Comparison of ENCODE assay signal across 8 mouse cellular contexts in the genomic region with DNA sequence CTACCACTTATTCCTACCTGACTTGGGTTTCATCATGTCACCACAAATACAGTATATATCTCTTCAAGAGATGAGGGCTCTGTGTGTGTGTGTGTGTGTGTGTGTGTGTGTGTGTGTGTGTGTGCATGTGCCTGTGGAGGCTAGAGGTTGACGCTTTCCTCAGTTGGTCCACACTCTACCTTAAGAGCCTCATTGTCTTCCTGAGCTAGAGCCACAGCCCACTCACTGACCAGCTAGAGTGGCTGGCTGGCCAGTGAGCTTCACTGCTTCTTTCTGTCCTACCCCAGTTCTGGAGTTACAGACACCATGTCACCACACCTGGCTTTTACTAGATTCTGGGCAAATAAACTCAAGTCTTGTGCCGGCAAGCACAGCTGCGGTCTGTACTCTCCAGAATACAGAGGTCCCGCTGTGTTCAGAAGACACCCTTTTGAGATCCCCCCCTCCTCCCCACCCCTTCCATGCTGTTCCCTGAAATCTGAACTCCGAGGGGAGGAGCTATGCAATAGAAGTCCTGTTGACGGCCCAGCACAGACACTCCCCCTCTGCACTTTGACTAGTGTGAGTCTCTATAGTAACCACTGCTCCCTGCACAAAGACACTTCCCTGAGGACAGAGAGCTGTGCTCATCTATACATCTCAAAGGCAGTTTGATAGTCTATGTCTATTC. TPM values are rescaled to one million over a fixed set of nuclear protein-coding genes. Genes with fewer than 3 reads are reported as not detected.
A peak's percentile ranks its signal among the peaks of the same experiment; 100 is the strongest.
DNase-seq lines count a peak whose midpoint lies in the region; ATAC-seq and TF ChIP-seq lines count a peak whose summit lies in the region.

No protein-coding gene starts in this region.

- ATAC-seq in midbrain, embryonic 14.5 days (ENCODE audit: low FRiP score, low TSS enrichment): peak; percentile 76

- H3K27ac ChIP-seq in midbrain, embryonic 14.5 days (replicated peaks; ENCODE audit: low read depth, low read length): no peak overlapping the region
- no peak overlapping the region for H3K27ac ChIP-seq in layer of hippocampus, adult 2 months

- no peaks in the 10 kb centered on the region for H3K36me3 ChIP-seq in midbrain, embryonic 14.5 days (ENCODE audit: control insufficient read depth, insufficient read depth, low read length)

- DNase-seq in WW6 (ENCODE audit: low read depth, low spot score): peak; percentile 36
- peak; percentile 80 for DNase-seq in embryo, embryonic 9.5 days (ENCODE audit: extremely low spot score)
- peak; percentile 12 to 23 for DNase-seq in heart, postnatal 14 days
- DNase-seq in kidney, postnatal 4 days: peak; percentile 34 to 67
- peak; percentile 72 for DNase-seq in midbrain, embryonic 14.5 days
- no peak for DNase-seq in layer of hippocampus, adult 9-11 months
- no peak for DNase-seq in layer of hippocampus, adult 2 months (ENCODE audit: low spot score in 2 of 2)
- no peak for DNase-seq in frontal cortex, adult 2 months (ENCODE audit: extremely low spot score in 1 of 2, low spot score in 1 of 2)

- H3K4me1 ChIP-seq in midbrain, embryonic 14.5 days (ENCODE audit: control insufficient read depth, insufficient read depth, low read length): peaks cover 6% of the 10 kb centered on the region; the same call in 1 of the 2 replicates

- intact Hi-C loops in heart, postnatal 14 days (cut with DNase I): no loop called here

- no peak overlapping the region for H3K4me3 ChIP-seq in midbrain, embryonic 14.5 days (replicated peaks; ENCODE audit: low read depth, low read length)
- no peak overlapping the region for H3K4me3 ChIP-seq in layer of hippocampus, adult 2 months

- no peaks in the 10 kb centered on the region for H3K9me3 ChIP-seq in midbrain, embryonic 14.5 days (ENCODE audit: control insufficient read depth, low read length)

- no peak for TF ChIP-seq CTCF in layer of hippocampus, adult 2 months (conservative IDR thresholded peaks at IDR 0.05)

- peak overlapping the region; percentile 40 for H3K4me2 ChIP-seq in midbrain, embryonic 14.5 days (ENCODE audit: low read length)

- no peak overlapping the region for H3K9ac ChIP-seq in midbrain, embryonic 14.5 days (replicated peaks; ENCODE audit: low read length)

- WGBS in midbrain, embryonic 14.5 days: under 1% methylated on average over 6 of the region's 6 CpGs

- H3K27me3 ChIP-seq in midbrain, embryonic 14.5 days (ENCODE audit: control insufficient read depth, insufficient read depth, low read length): no peaks in the 10 kb centered on the region

RNA-seq across cellular contexts. Expression of a gene that starts 39.0 kb away (rescaled TPM):
- total RNA-seq in heart, postnatal 14 days (2021): 10 to 100 TPM; 20.1 to 20.7 TPM
- 10.4 and 11.1 TPM in 2 replicates for polyA plus RNA-seq in midbrain, embryonic 14.5 days (2014; fragmentation: Nextera tagmentation; extraction: Ambion mirVana)
- total RNA-seq in layer of hippocampus, adult 2 months (2021): 10 to 100 TPM; 49.6 to 51.9 TPM
- polyA plus RNA-seq in frontal cortex, adult 2 months (2012; rRNA removed): 38.6 and 41.4 TPM in 2 replicates

Comparison
In these comparisons a context has a peak if more than half of its experiments do, and no peak if none do; other contexts are left out.
1. DNase-seq: peak in WW6 (single experiment), embryo, embryonic 9.5 days (single experiment), heart, postnatal 14 days (2 of 2), kidney, postnatal 4 days (2 of 2) and midbrain, embryonic 14.5 days (single experiment); none in layer of hippocampus, adult 9-11 months (single experiment), layer of hippocampus, adult 2 months (0 of 2) and frontal cortex, adult 2 months (0 of 2).